Comparison of ENCODE assay signal across 9 mouse cellular contexts in the genomic region with DNA sequence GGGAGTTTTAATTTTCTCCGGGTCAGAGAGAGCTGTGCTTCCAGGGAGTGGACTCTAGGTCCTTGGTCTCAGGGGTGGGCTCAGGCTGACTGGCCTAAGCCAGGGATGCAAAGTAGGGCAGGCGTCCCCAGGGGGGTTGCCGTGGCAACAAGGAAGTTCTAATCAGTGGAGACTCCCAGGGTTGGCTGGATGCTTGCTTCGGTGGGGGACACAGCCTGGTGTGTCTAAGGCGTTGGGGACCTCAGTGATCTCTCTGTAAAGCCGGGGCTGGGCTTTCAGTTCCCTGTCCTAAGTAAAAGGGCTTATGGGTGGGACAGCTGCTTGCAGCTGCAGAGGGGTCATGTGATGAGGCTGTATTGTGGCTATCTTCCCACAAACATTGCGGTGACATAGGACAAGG.
DNase-seq lines count a peak whose midpoint lies in the region; ATAC-seq and TF ChIP-seq lines count a peak whose summit lies in the region.
"Had no signal": no experiment of that assay in that cellular context is flagged by ENCODE, and none has a peak within 500 bp of the region (broad histone marks: within the 10 kb centered on the region; RNA-seq: fewer than 3 reads in every experiment).

No protein-coding gene starts in this region.

- peak; percentile 10; the same call in 1 of the 2 replicates for ATAC-seq in kidney, embryonic 15.5 days (replicated peaks; ENCODE audit: low FRiP score)
- ATAC-seq in heart, postnatal 0 days (ENCODE audit: insufficient read depth, low read depth) = peak; percentile 55
- no peak for ATAC-seq in midbrain, postnatal 0 days (ENCODE audit: low FRiP score)

- no peaks in the 10 kb centered on the region for H3K9me3 ChIP-seq in kidney, embryonic 15.5 days (replicated peaks)
- no peaks in the 10 kb centered on the region for H3K9me3 ChIP-seq in heart, postnatal 0 days (replicated peaks; ENCODE audit: control insufficient read depth, low read length)
- no peaks in the 10 kb centered on the region for H3K9me3 ChIP-seq in midbrain, postnatal 0 days (ENCODE audit: low read length)
- H3K9me3 ChIP-seq: megakaryocyte, embryonic 14.5 days had no signal

- H3K27ac ChIP-seq in kidney, embryonic 15.5 days = no peak overlapping the region
- H3K27ac ChIP-seq in heart, postnatal 0 days (ENCODE audit: low read depth) = no peak overlapping the region
- H3K27ac ChIP-seq in midbrain, postnatal 0 days (ENCODE audit: low read depth, low read length) = no peak overlapping the region

- no peak for TF ChIP-seq EP300 in heart, postnatal 0 days (IDR thresholded peaks at IDR 0.05; ENCODE audit: low read depth)

- no peak for TF ChIP-seq CTCF in heart, postnatal 0 days (IDR thresholded peaks at IDR 0.05; ENCODE audit: low read depth)
- no peak for TF ChIP-seq CTCF in midbrain, postnatal 0 days (IDR thresholded peaks at IDR 0.05)

- H3K4me3 ChIP-seq in kidney, embryonic 15.5 days (replicated peaks) = no peak overlapping the region
- no peak overlapping the region for H3K4me3 ChIP-seq in heart, postnatal 0 days (ENCODE audit: low read depth, low read length)
- no peak overlapping the region for H3K4me3 ChIP-seq in midbrain, postnatal 0 days (ENCODE audit: low read depth, low read length)
- H3K4me3 ChIP-seq: megakaryocyte, embryonic 14.5 days had no signal

- H3K27me3 ChIP-seq in kidney, embryonic 15.5 days = peaks cover 6% of the 10 kb centered on the region; the same call in 1 of the 2 replicates
- H3K27me3 ChIP-seq in heart, postnatal 0 days (ENCODE audit: control insufficient read depth, insufficient read depth, low read length) = 0 out of 2 replicates have a peak, but pooled peaks cover 3% of the 10 kb centered on the region
- H3K27me3 ChIP-seq in midbrain, postnatal 0 days (ENCODE audit: insufficient read depth, low read length) = no peaks in the 10 kb centered on the region

- H3K9ac ChIP-seq in kidney, embryonic 15.5 days = no peak overlapping the region
- no peak overlapping the region for H3K9ac ChIP-seq in heart, postnatal 0 days (replicated peaks; ENCODE audit: low read depth, low read length)
- H3K9ac ChIP-seq in midbrain, postnatal 0 days (replicated peaks; ENCODE audit: low read length, poor library complexity, severe bottlenecking) = no peak overlapping the region

- DNase-seq in kidney, adult 9 months = no peak
- DNase-seq in embryo, embryonic 11 days = peak; percentile 63
- no peak for DNase-seq in heart, postnatal 0 days (ENCODE audit: low spot score)
- DNase-seq in midbrain, postnatal 0 days (ENCODE audit: low spot score) = peak; percentile 71
- DNase-seq in thymus, postnatal 25 days = no peak
- DNase-seq in lung, postnatal 25 days (ENCODE audit: low spot score) = no peak
- no peak for DNase-seq in adrenal gland, postnatal 10 days

- H3K4me2 ChIP-seq in kidney, embryonic 15.5 days = no peak overlapping the region
- no peak overlapping the region for H3K4me2 ChIP-seq in heart, postnatal 0 days (ENCODE audit: low read depth, low read length)
- H3K4me2 ChIP-seq in midbrain, postnatal 0 days (ENCODE audit: low read depth, low read length, poor library complexity, severe bottlenecking) = no peak overlapping the region

- WGBS in kidney, embryonic 15.5 days = 18% methylated on average over 7 of the region's 7 CpGs
- 22% methylated on average over 7 of the region's 7 CpGs for WGBS in heart, postnatal 0 days
- 3% methylated on average over 7 of the region's 7 CpGs for WGBS in midbrain, postnatal 0 days

- no peaks in the 10 kb centered on the region for H3K36me3 ChIP-seq in kidney, embryonic 15.5 days
- H3K36me3 ChIP-seq in heart, postnatal 0 days (replicated peaks; ENCODE audit: control insufficient read depth, insufficient read depth, low read length) = no peaks in the 10 kb centered on the region
- H3K36me3 ChIP-seq in midbrain, postnatal 0 days (ENCODE audit: insufficient read depth, low read length) = no peaks in the 10 kb centered on the region

- peaks cover 12% of the 10 kb centered on the region for H3K4me1 ChIP-seq in kidney, embryonic 15.5 days
- no peaks in the 10 kb centered on the region for H3K4me1 ChIP-seq in heart, postnatal 0 days (ENCODE audit: control insufficient read depth, insufficient read depth)
- peaks cover 18% of the 10 kb centered on the region for H3K4me1 ChIP-seq in midbrain, postnatal 0 days (ENCODE audit: insufficient read depth, low read length)
- H3K4me1 ChIP-seq: megakaryocyte, embryonic 14.5 days had no signal

Comparison
In these comparisons a context has a peak if more than half of its experiments do, and no peak if none do; other contexts are left out.
1. DNase-seq: peak in embryo, embryonic 11 days (single experiment) and midbrain, postnatal 0 days (single experiment); none in kidney, adult 9 months (single experiment), heart, postnatal 0 days (single experiment), thymus, postnatal 25 days (single experiment), lung, postnatal 25 days (single experiment) and adrenal gland, postnatal 10 days (single experiment).